Mouse (Mus musculus) myocyte (in vitro differentiated cells): ENCODE measurements around the gene Snrnp48.

ENCODE experiments used
- CEBPB ChIP-seq: IDR thresholded peaks from 2 replicates; pipeline ENCODE4 v1.6.1; 2011; ENCODE audit warnings: mild to moderate bottlenecking, moderate library complexity; ENCODE audit not compliant: poor library complexity, insufficient read depth, severe bottlenecking
- MYOG ChIP-seq, 3 experiments: IDR thresholded peaks; one replicate each; pipeline ENCODE4 v1.6.1; 2011; ENCODE audit warnings: control low read depth in 2 of 3, low read depth in 2 of 3, mild to moderate bottlenecking in 2 of 3; ENCODE audit not compliant: insufficient read length in 2 of 3, control insufficient read depth in 1 of 3, insufficient read depth in 1 of 3
- POLR2A ChIP-seq: IDR thresholded peaks from one replicate; pipeline ENCODE4 v1.6.1; 2011; ENCODE audit warnings: low read depth, mild to moderate bottlenecking, control low read depth, moderate library complexity; ENCODE audit not compliant: insufficient read length
- SRF ChIP-seq: IDR thresholded peaks from one replicate; pipeline ENCODE4 v1.6.1; 2011; ENCODE audit warnings: low read depth; ENCODE audit not compliant: control insufficient read depth, insufficient read length
- USF1 ChIP-seq: IDR thresholded peaks from one replicate; pipeline ENCODE4 v1.6.1; 2011; ENCODE audit warnings: low read depth, mild to moderate bottlenecking, control low read depth, moderate library complexity

- TF ChIP-seq POLR2A (no peak), SRF (no peak), CEBPB (no peak), MYOG (IDR thresholded peaks at IDR 0.05; ENCODE audit: control insufficient read depth in 1 of 3, insufficient read depth in 1 of 3, insufficient read length in 2 of 3, low read depth in 2 of 3) (no peak), USF1 (no peak)
Measured at GRCm38 (mm10) chr13:38164932-38165331, 39.8 kb upstream of the Snrnp48 start.
